Mouse (Mus musculus): ENCODE results near the gene Tmem141.

Gene Tmem141

DNA sequence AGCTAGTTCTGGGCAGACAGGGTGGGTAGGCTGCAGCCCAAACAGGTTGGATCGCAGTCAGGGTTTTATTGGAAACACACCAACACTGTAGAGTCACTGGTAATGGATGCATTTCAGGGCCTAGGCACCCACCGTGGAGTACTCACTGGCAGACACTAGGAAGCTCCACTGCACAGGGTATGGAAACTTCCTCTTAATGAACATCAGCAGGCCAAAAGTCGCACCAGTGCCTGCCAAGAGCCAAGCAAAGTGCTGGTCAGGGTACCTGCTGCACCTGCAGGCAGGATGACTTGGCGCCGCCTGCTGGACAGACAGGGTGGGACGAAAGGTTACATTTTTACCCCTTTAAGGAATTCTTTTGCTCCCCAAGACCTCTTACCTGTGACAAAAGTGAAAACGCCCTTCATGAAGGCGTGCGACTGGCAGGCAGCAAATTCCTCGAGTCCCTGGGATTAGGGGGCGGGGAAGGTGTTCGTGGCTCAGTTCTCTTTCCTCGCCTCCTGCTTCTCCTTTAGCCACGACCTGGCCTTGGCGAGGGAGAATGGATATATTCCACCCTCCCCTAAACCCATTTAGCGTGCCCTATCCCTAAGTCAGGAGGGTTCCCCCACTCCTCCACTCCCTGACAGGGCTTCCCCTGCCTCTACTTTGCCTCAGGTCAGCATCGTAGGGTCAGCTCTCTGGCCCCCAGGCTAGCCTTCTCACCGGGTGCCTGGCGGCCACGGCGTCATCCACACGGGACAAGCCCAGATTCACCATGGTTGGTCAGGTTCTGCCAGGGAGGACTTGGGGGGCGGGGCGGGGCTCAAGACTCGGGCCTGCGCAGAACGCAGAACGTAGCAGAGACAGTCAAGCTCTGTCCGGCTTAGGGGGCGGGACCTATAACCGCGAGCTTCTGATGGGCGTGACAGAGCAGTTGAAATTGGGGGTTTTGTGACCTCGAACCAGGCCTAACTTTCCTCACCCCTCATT, at the start of gene Tmem141:
Gene Tmem141, minus strand, starts transcription at position 777 of the 972 bp plus-strand sequence.
- DNase-seq (ENCODE audit: inconsistent age in 2 of 2, low spot score in 1 of 2), result peak; percentile 95 to 97

DNA sequence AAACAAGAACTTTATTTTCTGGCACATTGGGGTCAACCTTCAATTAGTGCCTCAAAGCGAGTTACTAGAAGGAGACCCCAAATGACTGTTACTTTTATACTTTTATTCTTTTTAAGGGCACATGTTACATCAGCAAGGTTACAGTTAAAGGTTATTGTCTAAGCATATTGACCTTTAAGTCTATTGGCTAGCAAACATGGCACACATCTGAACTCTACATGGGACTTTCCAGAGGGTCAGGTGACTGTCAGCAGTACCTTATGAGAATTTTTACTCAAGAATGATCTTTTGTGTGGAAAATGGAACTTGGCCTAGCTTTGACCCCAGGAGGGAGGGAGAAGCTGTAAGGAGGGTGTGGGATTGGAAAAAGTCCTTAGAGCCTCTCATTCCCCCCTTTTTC, 44.7 kb upstream of the Tmem141 start:
- no peak for DNase-seq (ENCODE audit: inconsistent age in 2 of 2, low spot score in 1 of 2)

DNA sequence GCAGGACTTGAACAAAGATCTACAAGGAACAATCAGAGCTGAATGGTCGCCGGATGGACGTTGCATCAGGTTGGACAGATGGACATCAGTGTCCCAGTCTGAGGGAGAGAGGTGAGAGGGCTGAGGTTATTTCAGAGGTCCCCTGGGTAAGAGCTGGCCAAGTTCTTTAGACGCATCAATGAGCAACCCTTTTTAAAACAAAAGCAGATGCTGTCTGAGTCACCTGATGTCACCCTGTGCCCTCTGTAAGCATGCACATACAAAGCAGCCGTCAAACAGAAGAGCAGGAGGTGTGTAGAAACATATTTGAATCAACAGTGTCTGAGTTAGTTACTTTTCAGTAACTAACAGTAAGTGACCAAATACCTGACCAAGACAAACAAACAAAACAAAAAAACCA, 42.3 kb upstream of the Tmem141 start:
- DNase-seq (ENCODE audit: inconsistent age in 2 of 2, low spot score in 1 of 2), result no peak

DNA sequence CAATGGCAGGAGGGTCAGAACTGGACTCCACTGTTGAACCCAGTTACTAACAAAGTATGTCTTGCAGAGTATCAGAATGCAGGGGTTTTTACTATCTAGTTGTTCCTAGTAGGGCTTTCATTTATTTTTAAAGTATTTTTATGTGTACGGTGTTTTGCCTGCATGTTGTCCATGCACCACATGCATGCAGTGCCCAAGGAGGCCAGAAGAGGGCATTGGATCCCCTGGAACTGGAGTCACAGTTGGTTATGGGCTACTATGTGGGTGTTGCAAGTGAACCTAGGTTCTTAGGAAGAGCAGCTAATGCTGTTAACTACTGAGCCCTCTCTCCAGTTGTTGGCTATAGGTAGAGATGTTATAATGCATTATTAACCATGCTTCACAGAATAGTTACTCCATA, 41.7 kb upstream of the Tmem141 start:
- peak; percentile 71 to 92 for DNase-seq (ENCODE audit: inconsistent age in 2 of 2, low spot score in 1 of 2)

GRCm38 (mm10) chr2:25661245-25661970, 39.6 kb upstream of the Tmem141 start:
- peak; percentile 29 to 73 for DNase-seq (ENCODE audit: inconsistent age in 2 of 2, low spot score in 1 of 2)

DNA sequence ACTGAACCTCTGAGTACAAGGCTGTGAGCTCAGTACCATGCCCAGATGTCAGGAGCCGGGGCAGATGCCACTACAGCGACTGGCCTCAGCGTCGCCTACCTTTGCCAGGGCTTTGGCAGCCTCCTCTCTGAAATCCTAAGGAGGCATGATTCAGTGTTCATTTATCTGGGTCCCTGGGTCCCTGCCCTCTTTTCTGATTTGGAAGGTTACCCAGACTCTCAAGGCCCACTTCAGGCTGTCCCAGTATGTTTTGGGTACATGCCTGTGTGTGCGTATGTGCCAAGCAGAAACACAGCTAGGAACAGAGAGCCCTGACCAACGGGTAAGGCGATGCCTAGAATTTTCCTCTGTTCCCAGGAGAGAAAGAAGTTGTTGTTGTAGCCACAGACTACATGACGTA, 38.5 kb upstream of the Tmem141 start:
- peak; percentile 23 to 76 for DNase-seq (ENCODE audit: inconsistent age in 2 of 2, low spot score in 1 of 2)

- no peak for DNase-seq (ENCODE audit: inconsistent age in 2 of 2, low spot score in 1 of 2)
These were observed 35.8 kb upstream of the Tmem141 start, which contains the start of gene Lcn5 for GRCm38 (mm10) chr2:25657652-25658051. TSS of gene Lcn5 (plus strand) at chr2:25657952.

DNA sequence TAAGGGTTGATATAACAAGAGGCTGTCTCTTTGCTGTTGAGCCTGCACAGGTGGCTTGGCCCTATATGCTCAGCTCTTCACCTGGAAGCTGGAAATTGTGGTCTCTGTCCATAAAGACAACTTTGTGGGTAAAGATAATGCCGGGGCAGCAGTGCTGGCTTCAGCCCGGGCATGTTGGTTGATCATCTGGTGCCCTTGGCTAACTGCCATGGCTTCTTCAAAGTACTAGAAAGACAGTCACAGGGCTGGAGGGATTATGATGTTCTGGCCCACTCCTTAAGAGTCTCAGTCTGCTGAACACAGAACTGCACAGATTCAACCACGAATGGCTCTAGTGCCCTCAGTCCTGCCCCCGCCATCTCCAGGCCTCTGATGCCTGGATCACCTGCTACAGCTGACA, 35.4 kb upstream of the Tmem141 start:
- DNase-seq (ENCODE audit: inconsistent age in 2 of 2, low spot score in 1 of 2), result peak; percentile 49 to 83

GRCm38 (mm10) chr2:25656691-25657090, 34.9 kb upstream of the Tmem141 start:
- no peak for DNase-seq (ENCODE audit: inconsistent age in 2 of 2, low spot score in 1 of 2)

- DNase-seq (ENCODE audit: inconsistent age in 2 of 2, low spot score in 1 of 2), result no peak
These were observed 32.7 kb upstream of the Tmem141 start for GRCm38 (mm10) chr2:25654502-25654901.

- no peak for DNase-seq (ENCODE audit: inconsistent age in 2 of 2, low spot score in 1 of 2)
These were observed 31.1 kb upstream of the Tmem141 start, which contains the start of gene Lcn8 for GRCm38 (mm10) chr2:25652902-25653301. TSS of gene Lcn8 (plus strand) at chr2:25653120.

DNA sequence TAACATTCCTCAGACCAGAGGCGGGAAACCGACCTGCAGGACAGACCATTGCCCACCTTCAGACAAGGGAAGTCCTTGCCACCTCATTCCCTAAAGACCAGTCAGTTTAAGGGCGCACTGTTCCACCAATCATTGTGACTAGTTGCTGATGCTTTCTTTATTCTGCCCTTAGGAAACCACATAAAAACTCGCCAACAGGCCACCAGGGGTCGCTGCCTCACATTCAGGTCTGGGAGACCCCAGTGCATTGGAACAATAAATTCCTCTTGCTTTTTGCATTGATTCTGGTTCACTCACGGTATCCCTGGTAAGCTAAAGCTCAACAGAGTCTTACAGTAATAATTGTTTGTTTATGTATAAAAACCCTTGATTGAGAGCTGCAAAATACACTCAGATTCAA, 18.1 kb upstream of the Tmem141 start:
- DNase-seq (ENCODE audit: inconsistent age in 2 of 2, low spot score in 1 of 2), result peak; percentile 50 to 80

DNA sequence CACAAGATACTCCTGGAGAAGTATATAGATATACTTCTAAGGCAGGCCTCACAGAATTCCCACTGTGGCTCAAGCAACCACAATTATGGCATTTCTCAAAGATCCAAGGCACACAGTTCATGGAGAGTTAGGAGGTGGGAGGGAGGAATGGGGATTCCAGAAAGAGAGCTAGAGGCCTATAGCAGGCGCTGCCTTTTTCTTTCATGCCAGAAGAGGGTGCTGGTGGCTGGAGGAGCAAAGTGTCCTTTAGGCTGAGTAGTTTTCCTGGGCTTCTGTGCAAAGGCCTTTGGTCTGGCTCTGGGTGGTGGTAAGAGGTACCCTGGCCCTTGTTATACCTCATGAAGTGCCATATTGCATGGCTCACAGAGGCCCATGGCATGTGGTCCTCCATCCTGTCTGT, 12.2 kb upstream of the Tmem141 start:
- peak in 1 of 2 experiments; percentile 81 for DNase-seq (ENCODE audit: inconsistent age in 2 of 2, low spot score in 1 of 2)

DNA sequence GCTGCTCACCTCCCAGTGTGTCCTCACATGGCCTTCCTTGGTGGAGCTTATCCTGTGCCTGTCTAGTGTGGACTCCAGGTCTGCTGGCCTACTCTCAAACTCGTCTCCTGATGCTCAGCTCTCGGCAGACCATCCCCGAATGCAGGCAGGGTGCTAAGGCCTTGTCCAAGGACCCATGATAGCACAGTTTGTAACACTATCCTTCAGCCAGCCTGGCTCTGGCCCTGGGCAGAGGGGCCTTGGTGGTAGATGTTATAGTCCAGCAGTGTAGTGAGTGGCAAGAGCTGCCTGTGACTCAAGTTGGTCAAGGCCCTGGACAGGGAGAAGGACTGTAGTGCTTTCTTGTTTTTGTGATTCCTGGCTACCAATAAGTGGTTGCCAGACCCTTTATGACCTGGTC, 11.8 kb upstream of the Tmem141 start:
- peak; percentile 60 to 88 for DNase-seq (ENCODE audit: inconsistent age in 2 of 2, low spot score in 1 of 2)

DNA sequence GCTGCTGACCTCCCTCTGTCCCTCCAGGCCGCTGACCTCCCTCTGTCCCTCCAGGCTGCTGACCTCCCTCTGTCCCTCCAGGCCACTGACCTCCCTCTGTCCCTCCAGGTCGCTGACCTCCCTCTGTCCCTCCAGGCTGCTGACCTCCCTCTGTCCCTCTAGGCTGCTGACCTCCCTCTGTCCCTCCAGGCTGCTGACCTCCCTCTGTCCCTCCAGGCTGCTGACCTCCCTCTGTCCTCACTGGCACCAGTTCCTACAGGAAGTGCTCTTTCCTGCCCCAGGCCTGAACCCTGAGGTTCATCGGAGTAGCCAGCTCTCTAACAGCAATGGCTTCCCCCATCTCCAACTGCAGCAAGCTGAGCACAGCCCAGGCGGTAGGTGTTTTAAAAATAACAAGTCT, 6.9 kb upstream of the Tmem141 start:
- peak in 1 of 2 experiments; percentile 58 for DNase-seq (ENCODE audit: inconsistent age in 2 of 2, low spot score in 1 of 2)

DNA sequence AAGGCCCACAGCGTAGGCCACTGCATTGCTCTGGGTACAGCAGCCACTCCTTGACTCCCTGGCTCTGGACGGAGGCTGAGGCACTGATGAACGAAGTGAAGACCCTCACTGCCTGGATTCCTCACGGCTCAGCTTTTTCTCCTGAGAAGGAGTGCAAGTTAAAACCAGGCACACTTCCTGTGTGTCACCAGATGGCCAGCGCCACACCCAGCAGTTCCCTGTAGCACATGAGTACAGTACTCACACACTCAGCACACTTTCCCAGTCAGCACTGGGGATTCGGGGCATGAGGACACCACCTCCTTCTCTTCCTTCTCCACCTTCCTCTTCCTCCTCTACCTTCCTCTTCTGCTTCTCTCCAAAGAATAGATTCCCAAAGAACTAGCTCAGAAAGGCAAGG, 6.0 kb upstream of the Tmem141 start, which contains the start of gene Fcna:
Gene Fcna, minus strand, starts transcription at position 220 of the 400 bp plus-strand sequence.
- DNase-seq (ENCODE audit: inconsistent age in 2 of 2, low spot score in 1 of 2), result no peak

DNA sequence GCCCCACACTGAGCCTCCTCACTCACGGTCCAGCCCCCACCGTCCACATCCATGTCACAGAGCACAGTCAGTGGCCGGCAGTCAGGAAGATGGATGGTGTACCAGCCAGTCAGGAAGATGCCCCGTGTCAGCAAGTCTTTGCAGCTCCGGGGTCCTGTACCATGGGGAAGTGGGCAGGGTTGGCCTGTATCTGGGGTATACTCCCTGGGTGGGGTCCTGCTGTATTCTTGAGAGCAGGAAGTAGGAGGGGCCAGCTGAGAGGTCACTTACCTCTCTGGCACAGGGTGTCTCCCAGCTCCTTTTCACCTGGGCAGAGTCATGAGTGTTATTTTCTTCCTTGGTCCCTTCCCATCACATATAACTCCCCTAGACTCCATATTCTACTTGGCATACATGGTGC, 4.2 kb upstream of the Tmem141 start:
- no peak for DNase-seq (ENCODE audit: inconsistent age in 2 of 2, low spot score in 1 of 2)

- DNase-seq (ENCODE audit: inconsistent age in 2 of 2, low spot score in 1 of 2), result no peak
These were observed 965 bp downstream of the Tmem141 start for GRCm38 (mm10) chr2:25620852-25621228.

GRCm38 (mm10) chr2:25620386-25620785, 1.4 kb downstream of the Tmem141 start:
- no peak for DNase-seq (ENCODE audit: inconsistent age in 2 of 2, low spot score in 1 of 2)

DNA sequence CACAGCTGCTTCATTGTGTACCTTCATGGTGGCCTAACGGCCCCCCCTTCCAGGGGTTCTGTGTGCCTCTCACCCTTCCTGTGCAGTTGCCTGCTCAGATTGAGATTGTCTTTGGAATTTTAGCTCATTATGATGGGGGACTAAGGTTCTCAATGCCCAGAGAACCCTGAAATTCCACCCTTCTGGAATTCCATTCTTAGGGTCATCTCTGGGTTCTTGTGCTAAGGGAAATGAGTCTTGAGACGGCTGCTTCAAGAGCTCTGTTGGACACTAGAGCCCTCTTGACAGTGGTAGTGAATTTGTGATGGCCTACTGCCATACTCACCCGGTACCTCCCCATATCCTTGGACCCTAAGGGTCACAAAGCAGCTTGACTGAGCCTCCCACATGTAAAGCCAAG, 4.2 kb downstream of the Tmem141 start, which contains the start of gene Ccdc183:
Gene Ccdc183, minus strand, starts transcription at position 101 of the 400 bp plus-strand sequence.
- no peak for DNase-seq (ENCODE audit: inconsistent age in 2 of 2, low spot score in 1 of 2)

DNA sequence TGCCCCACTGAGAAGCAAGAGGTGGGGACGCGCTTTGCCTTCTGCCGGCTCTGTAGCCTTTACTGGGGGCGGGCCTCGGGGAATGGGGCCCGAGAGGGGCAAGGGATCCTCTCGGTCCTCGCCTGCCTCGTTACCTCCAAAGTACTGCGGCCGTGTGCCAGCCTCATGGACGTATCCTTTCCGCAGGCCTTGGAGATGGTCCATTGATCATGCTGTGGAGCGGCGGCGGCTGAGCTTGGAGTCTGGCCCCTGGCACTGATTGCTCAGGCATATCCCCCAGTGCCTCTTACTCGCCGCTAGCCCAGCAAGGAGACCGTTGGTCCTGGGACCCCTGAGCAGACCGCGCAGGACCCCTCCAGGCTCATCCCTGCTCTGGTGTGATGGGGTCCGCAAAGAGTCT, 5.4 kb downstream of the Tmem141 start:
- no peak for DNase-seq (ENCODE audit: inconsistent age in 2 of 2, low spot score in 1 of 2)

DNA sequence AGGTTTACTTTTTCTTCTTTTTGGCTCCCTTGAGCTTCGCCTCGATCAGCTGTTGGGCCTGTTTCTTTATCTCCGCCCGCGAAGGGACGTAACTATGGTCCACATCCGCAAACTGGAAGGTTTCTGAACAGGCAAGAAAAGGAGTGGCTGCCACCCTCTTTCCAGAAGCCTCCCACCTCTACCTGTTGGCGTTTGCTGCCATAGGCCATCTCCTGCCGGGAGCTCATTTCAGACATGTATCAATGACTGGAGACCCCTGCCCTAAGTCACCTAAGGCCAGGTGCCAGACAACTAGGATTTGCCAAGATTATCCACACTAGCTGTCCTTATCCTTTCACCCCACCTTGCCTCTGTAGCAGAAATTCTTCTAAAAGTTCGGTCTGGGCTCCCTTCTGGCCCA, 13.1 kb downstream of the Tmem141 start:
- no peak for DNase-seq (ENCODE audit: inconsistent age in 2 of 2, low spot score in 1 of 2)
